12 mouse cellular contexts compared by ENCODE assay signal in the genomic region with DNA sequence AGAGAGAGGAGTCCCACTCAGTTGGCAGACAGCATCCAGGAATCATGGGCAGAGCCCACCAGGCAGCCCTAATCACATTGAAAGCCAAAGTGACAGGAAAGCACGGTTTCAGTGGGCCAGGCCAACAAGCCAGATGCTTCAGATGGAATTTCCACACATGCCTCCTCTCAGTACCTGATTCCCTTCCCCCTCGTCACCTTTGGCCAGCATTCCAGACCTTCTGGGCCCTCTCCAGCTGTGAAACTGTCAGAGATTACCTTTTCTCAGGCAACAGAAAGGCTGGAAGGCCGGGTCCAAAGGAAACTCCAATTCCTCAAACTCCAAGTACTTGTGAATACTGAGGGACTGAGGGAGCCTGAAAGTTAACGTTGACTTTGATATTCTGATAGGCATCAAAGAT. TPM values are rescaled to one million over a fixed set of nuclear protein-coding genes. Genes with fewer than 3 reads are reported as not detected.
A peak's percentile ranks its signal among the peaks of the same experiment; 100 is the strongest.
DNase-seq lines count a peak whose midpoint lies in the region; ATAC-seq lines count a peak whose summit lies in the region.
"Had no signal": no experiment of that assay in that cellular context is flagged by ENCODE, and none has a peak within 500 bp of the region (broad histone marks: within the 10 kb centered on the region; RNA-seq: fewer than 3 reads in every experiment).

No protein-coding gene starts in this region.

- H3K9me3 ChIP-seq in limb, embryonic 11.5 days (ENCODE audit: control insufficient read depth, low read length) = no peaks in the 10 kb centered on the region
- no peaks in the 10 kb centered on the region for H3K9me3 ChIP-seq in limb, embryonic 10.5 days (replicated peaks)
- H3K9me3 ChIP-seq in heart, embryonic 12.5 days (replicated peaks) = no peaks in the 10 kb centered on the region

- H3K36me3 ChIP-seq in limb, embryonic 11.5 days (ENCODE audit: control insufficient read depth, insufficient read depth, low read length) = no peaks in the 10 kb centered on the region
- peaks cover 39% of the 10 kb centered on the region for H3K36me3 ChIP-seq in limb, embryonic 10.5 days
- H3K36me3 ChIP-seq in heart, embryonic 12.5 days = peaks cover 17% of the 10 kb centered on the region

- no peak overlapping the region for H3K4me2 ChIP-seq in limb, embryonic 11.5 days (ENCODE audit: low read depth, severe bottlenecking)
- no peak overlapping the region; the same call in 1 of the 2 replicates for H3K4me2 ChIP-seq in heart, embryonic 12.5 days
- H3K4me2 ChIP-seq: hindbrain, embryonic 14.5 days; lung, embryonic 14.5 days had no signal

- no peak overlapping the region for H3K9ac ChIP-seq in limb, embryonic 11.5 days (ENCODE audit: low read length)
- 0 out of 2 replicates have a peak overlapping the region, but pooled peaks have one; percentile 10 for H3K9ac ChIP-seq in heart, embryonic 12.5 days
- H3K9ac ChIP-seq: hindbrain, embryonic 14.5 days; lung, embryonic 14.5 days had no signal

- WGBS in limb, embryonic 11.5 days = 24% methylated on average over 4 of the region's 4 CpGs
- WGBS in limb, embryonic 10.5 days = 32% methylated on average over 4 of the region's 4 CpGs
- WGBS in heart, embryonic 12.5 days = 14% methylated on average over 4 of the region's 4 CpGs

- ATAC-seq in limb, embryonic 11.5 days (ENCODE audit: insufficient number of reproducible peaks, low FRiP score, low TSS enrichment, low read depth) = no peak
- ATAC-seq in heart, embryonic 12.5 days (ENCODE audit: insufficient number of reproducible peaks, low FRiP score) = no peak
- ATAC-seq: forebrain, embryonic 16.5 days had no signal

- no peak overlapping the region for H3K27ac ChIP-seq in limb, embryonic 11.5 days (replicated peaks; ENCODE audit: low read depth, low read length)
- H3K27ac ChIP-seq in limb, embryonic 10.5 days = no peak overlapping the region
- peak overlapping the region; percentile 24 for H3K27ac ChIP-seq in heart, embryonic 12.5 days (ENCODE audit: poor library complexity, severe bottlenecking)
- H3K27ac ChIP-seq: hindbrain, embryonic 14.5 days had no signal

- H3K4me3 ChIP-seq in limb, embryonic 11.5 days (ENCODE audit: low read depth, low read length) = no peak overlapping the region
- H3K4me3 ChIP-seq in limb, embryonic 10.5 days = no peak overlapping the region
- no peak overlapping the region for H3K4me3 ChIP-seq in heart, embryonic 12.5 days

- no peaks in the 10 kb centered on the region for H3K27me3 ChIP-seq in limb, embryonic 11.5 days (ENCODE audit: control insufficient read depth, insufficient read depth, low read length)
- H3K27me3 ChIP-seq in limb, embryonic 10.5 days (ENCODE audit: low read depth, poor library complexity, severe bottlenecking) = no peaks in the 10 kb centered on the region
- H3K27me3 ChIP-seq in heart, embryonic 12.5 days (replicated peaks) = no peaks in the 10 kb centered on the region

- peak; percentile 40 for DNase-seq in limb, embryonic 11.5 days (ENCODE audit: low spot score)
- no peak for DNase-seq in limb, embryonic 10.5 days (ENCODE audit: low spot score)
- DNase-seq in kidney, adult 9 months = peak; percentile 94
- DNase-seq in lung, postnatal 25 days (ENCODE audit: low spot score) = peak; percentile 54
- no peak for DNase-seq in ovary, postnatal 14 days (ENCODE audit: low spot score)
- no peak for DNase-seq in thymus, postnatal 36 days
- DNase-seq in right cerebral cortex, adult 2 months (ENCODE audit: low spot score in 2 of 2) = no peak
- DNase-seq: lung, embryonic 14.5 days; thymus, adult 2 months had no signal

- H3K4me1 ChIP-seq in limb, embryonic 11.5 days (ENCODE audit: control insufficient read depth, insufficient read depth, low read length) = peaks cover 16% of the 10 kb centered on the region
- peaks cover 56% of the 10 kb centered on the region for H3K4me1 ChIP-seq in limb, embryonic 10.5 days
- peaks cover 84% of the 10 kb centered on the region for H3K4me1 ChIP-seq in heart, embryonic 12.5 days (replicated peaks)

RNA-seq across cellular contexts. Expression of gene Fermt2, which starts 19.1 kb away (rescaled TPM):
- polyA plus RNA-seq in limb, embryonic 11.5 days (2014; fragmentation: Nextera tagmentation; extraction: Ambion mirVana) = 121 and 123 TPM in 2 replicates
- polyA plus RNA-seq in limb, embryonic 10.5 days (2016; fragmentation: Nextera tagmentation; extraction: Ambion mirVana) = 118 and 128 TPM in 2 replicates
- polyA plus RNA-seq in heart, embryonic 12.5 days (2016; fragmentation: Nextera tagmentation; extraction: Ambion mirVana) = 191 and 206 TPM in 2 replicates

Comparison
In these comparisons a context has a peak if more than half of its experiments do, and no peak if none do; other contexts are left out.
1. DNase-seq: peak in limb, embryonic 11.5 days (single experiment), kidney, adult 9 months (single experiment) and lung, postnatal 25 days (single experiment); none in limb, embryonic 10.5 days (single experiment), ovary, postnatal 14 days (single experiment), thymus, postnatal 36 days (0 of 2) and right cerebral cortex, adult 2 months (0 of 2).